Mouse (Mus musculus) CH12.LX (cell line): ENCODE results near the gene Fv1. TPM values are rescaled to one million over a fixed set of nuclear protein-coding genes. Genes with fewer than 3 reads are reported as not detected.

Experiments used
- DNase-seq: peaks from one replicate; pipeline ENCODE4 v3.0.0-alpha.2; 2013; ENCODE audit errors: extremely low read depth
- H3K27ac ChIP-seq: 2 replicates; pipeline ENCODE4 v1.5.1; 2012; ENCODE audit warnings: low read depth, mild to moderate bottlenecking, control low read depth, moderate library complexity; ENCODE audit not compliant: insufficient read depth
- H3K27me3 ChIP-seq: replicated peaks from 2 replicates; pipeline ENCODE3; 2012; ENCODE audit warnings: inconsistent platforms
- H3K36me3 ChIP-seq, 2 experiments: replicated peaks in 1 of 2; 2 replicates each; pipeline versions ENCODE3 to v1.6.1; 2012; ENCODE audit warnings: inconsistent platforms in 1 of 2, low read length in 1 of 2, mild to moderate bottlenecking in 1 of 2, mixed read lengths in 1 of 2, moderate library complexity in 1 of 2; ENCODE audit not compliant: control insufficient read depth in 1 of 2, insufficient read depth in 1 of 2
- H3K4me1 ChIP-seq, 2 experiments: 2 replicates each; pipeline ENCODE4 v1.6.1; 2012; ENCODE audit warnings: inconsistent platforms in 1 of 2, moderate library complexity in 1 of 2; ENCODE audit not compliant: insufficient read depth in 2 of 2, control insufficient read depth in 1 of 2
- H3K4me2 ChIP-seq: 2 replicates; pipeline ENCODE4 v1.6.1; 2012; ENCODE audit warnings: low read depth, mild to moderate bottlenecking, control low read depth; ENCODE audit not compliant: poor library complexity, insufficient read depth, severe bottlenecking
- H3K4me3 ChIP-seq, 3 experiments: fragments of 150-350 bp in 1 of 3; sonication (generic) in 1 of 3; replicated peaks in 1 of 3; 2 replicates each; pipeline versions ENCODE3 to v1.5.1; 2011 to 2012; ENCODE audit warnings: low read depth in 2 of 3, low read length in 2 of 3, mild to moderate bottlenecking in 2 of 3, moderate library complexity in 2 of 3, control low read depth in 1 of 3, improper control_type of control experiment in 1 of 3, inconsistent platforms in 1 of 3, mixed read lengths in 1 of 3; ENCODE audit not compliant: poor library complexity in 1 of 3
- H3K79me2 ChIP-seq: replicated peaks from 2 replicates; pipeline ENCODE4 v1.6.1; 2012; ENCODE audit warnings: mild to moderate bottlenecking, moderate library complexity; ENCODE audit not compliant: control insufficient read depth, poor library complexity, insufficient read depth, severe bottlenecking; ENCODE audit errors: extremely low read depth
- H3K9ac ChIP-seq: 2 replicates; pipeline ENCODE4 v1.6.1; 2012; ENCODE audit warnings: low read depth, mild to moderate bottlenecking, control low read depth, moderate library complexity; ENCODE audit not compliant: insufficient read depth
- H3K9me3 ChIP-seq: replicated peaks from 2 replicates; pipeline ENCODE3; 2012; ENCODE audit warnings: low read length, inconsistent platforms, mixed read lengths
- CHD1 ChIP-seq: IDR thresholded peaks from 2 replicates; pipeline ENCODE4 v1.6.1; 2012; ENCODE audit warnings: low read depth, low read length, improper control_type of control experiment, inconsistent platforms
- CTCF ChIP-seq, 2 experiments: IDR thresholded peaks in 1 of 2; conservative IDR thresholded peaks in 1 of 2; 2 replicates each; pipeline ENCODE4 v1.5.1; 2011 to 2012; ENCODE audit warnings: low read depth in 2 of 2, low read length in 2 of 2, improper control_type of control experiment in 1 of 2, inconsistent platforms in 1 of 2, mild to moderate bottlenecking in 1 of 2, moderate library complexity in 1 of 2
- E2F4 ChIP-seq: IDR thresholded peaks from 2 replicates; pipeline ENCODE4 v1.6.1; 2011; ENCODE audit warnings: low read depth, low read length, improper control_type of control experiment; ENCODE audit not compliant: insufficient replicate concordance
- GABPA ChIP-seq: IDR thresholded peaks from 2 replicates; pipeline ENCODE4 v1.6.1; 2012; ENCODE audit warnings: low read depth, low read length, improper control_type of control experiment, inconsistent platforms; ENCODE audit not compliant: insufficient replicate concordance
- JUN ChIP-seq: IDR thresholded peaks from 2 replicates; pipeline ENCODE4 v1.6.1; 2011; ENCODE audit warnings: low read depth, mild to moderate bottlenecking, low read length, improper control_type of control experiment, moderate library complexity; ENCODE audit not compliant: insufficient read depth
- MAX ChIP-seq: IDR thresholded peaks from 2 replicates; pipeline ENCODE4 v1.6.1; 2011; ENCODE audit warnings: low read length, improper control_type of control experiment
- MYC ChIP-seq: IDR thresholded peaks from 2 replicates; pipeline ENCODE4 v1.6.1; 2011; ENCODE audit warnings: low read depth, mild to moderate bottlenecking, improper control_type of control experiment, low read length
- NELFE ChIP-seq: IDR thresholded peaks from 2 replicates; pipeline ENCODE4 v1.6.1; 2011; ENCODE audit warnings: low read depth, low read length, improper control_type of control experiment
- NRF1 ChIP-seq: IDR thresholded peaks from 2 replicates; pipeline ENCODE4 v1.6.1; 2014; ENCODE audit warnings: low read depth, mild to moderate bottlenecking, inconsistent platforms, low read length, improper control_type of control experiment, moderate library complexity
- PAX5 ChIP-seq: IDR thresholded peaks from 2 replicates; pipeline ENCODE4 v1.6.1; 2012; ENCODE audit warnings: low read length, inconsistent platforms, mixed read lengths
- POLR2AphosphoS2 ChIP-seq: IDR thresholded peaks from 2 replicates; pipeline ENCODE4 v1.6.1; 2011; ENCODE audit warnings: low read depth, low read length, improper control_type of control experiment
- TBP ChIP-seq: conservative IDR thresholded peaks from 2 replicates; pipeline ENCODE4 v1.6.1; 2011; ENCODE audit warnings: low read depth, low read length, improper control_type of control experiment
- UBTF ChIP-seq: IDR thresholded peaks from 2 replicates; pipeline ENCODE4 v1.6.1; 2012; ENCODE audit warnings: low read depth, mild to moderate bottlenecking, inconsistent platforms, low read length, improper control_type of control experiment, moderate library complexity
- USF1 ChIP-seq: IDR thresholded peaks from 2 replicates; pipeline ENCODE4 v1.6.1; 2014; ENCODE audit warnings: low read depth, mild to moderate bottlenecking, inconsistent platforms, low read length, improper control_type of control experiment
- ZNF384 ChIP-seq: IDR thresholded peaks from 2 replicates; pipeline ENCODE4 v1.6.1; 2012; ENCODE audit warnings: low read depth, low read length, improper control_type of control experiment, inconsistent platforms
- dilution Hi-C: fragments of 300-500 bp; cut with MboI; formaldehyde crosslinking; loops from 2 replicates; pipeline ENCODE4 v1.14.3; 2020; ENCODE audit warnings: low sequenced_read_pairs; ENCODE audit not compliant: extremely low pct_unique_long_range_greater_than_20kb, extremely low pct_ligation_motif_present
- in situ Hi-C: fragments of 300-500 bp; cut with MboI; formaldehyde crosslinking; loops from 3 replicates; pipeline ENCODE4 v1.14.3; 2019; ENCODE audit warnings: low sequenced_read_pairs, low pct_ligation_motif_present, low pct_unique_long_range_greater_than_20kb, mixed read lengths
- polyA plus RNA-seq: library from polyadenylated mRNA; unstranded; fragments of >175 nt; gene quantifications from 2 replicates; pipeline ENCODE4 v1.2.1, GENCODE M21; 2012; ENCODE audit warnings: low read depth; ENCODE audit not compliant: insufficient read length
- total RNA-seq, 2 experiments: library from RNA; depleted of rRNA; stranded (reverse); fragments of 300-350 nt in 1 of 2; fragments of >200 nt in 1 of 2; gene quantifications; 2 replicates each; pipeline ENCODE4 v1.2.3; 2012 to 2014

Fv1 gene
- total and polyA plus RNA-seq, 3 experiments, result 2.1 to 4.0 (median 3.0) TPM

DNA sequence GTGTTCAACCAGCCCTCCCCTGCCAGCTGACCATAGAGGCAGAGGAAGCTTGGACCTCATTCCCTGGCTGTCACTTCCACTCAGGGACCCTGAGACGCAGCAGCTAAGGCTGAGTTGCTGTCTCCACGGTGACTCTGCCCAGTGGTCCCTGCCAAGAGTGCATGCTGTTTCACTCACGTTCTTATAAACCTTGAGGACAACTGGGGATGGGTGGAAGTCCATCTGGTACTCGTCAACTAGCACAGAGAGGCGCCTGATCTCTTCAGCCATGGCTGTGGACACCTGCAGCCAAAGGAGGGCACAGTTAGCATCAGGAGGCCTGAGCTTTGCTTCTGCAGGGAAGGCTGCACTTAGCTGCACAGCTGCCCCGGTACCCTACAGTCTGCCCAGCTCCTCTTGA, 14.3 kb downstream of the Fv1 start:
- no peak overlapping the region for H3K4me2 ChIP-seq
- H3K4me1 ChIP-seq, result no peaks in the 10 kb centered on the region
- H3K27me3 ChIP-seq, result no peaks in the 10 kb centered on the region
- H3K79me2 ChIP-seq, result no peaks in the 10 kb centered on the region
- no peak overlapping the region for H3K9ac ChIP-seq
- H3K36me3 ChIP-seq, result peaks cover 92% of the 10 kb centered on the region in 2 experiments
- TF ChIP-seq POLR2AphosphoS2, result no peak
- no peaks in the 10 kb centered on the region for H3K9me3 ChIP-seq
- no peak overlapping the region for H3K27ac ChIP-seq
- no peak for DNase-seq
- H3K4me3 ChIP-seq, result no peak overlapping the region
- dilution Hi-C loops, result no loop called here
- in situ Hi-C loops, result no loop called here

DNA sequence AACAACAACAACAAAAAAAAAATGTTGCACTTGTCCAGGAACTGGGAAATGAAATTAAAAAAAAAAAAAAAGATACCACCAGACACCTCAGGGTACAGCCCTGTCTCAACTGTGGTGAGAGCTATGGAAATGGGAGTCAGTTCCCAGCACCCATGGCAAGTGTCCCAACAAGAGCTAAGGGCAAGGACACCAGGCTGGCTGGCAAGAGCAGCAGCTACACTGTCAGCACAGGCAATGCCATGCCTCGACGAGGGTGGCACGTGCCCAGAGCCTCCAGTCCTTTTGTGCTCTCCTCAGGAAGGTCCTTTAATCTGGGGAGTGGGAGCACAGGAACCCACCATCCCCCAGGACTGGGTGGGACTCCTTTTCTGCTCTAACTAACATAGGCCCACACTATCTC, 15.4 kb downstream of the Fv1 start:
- Histone ChIP-seq H3K4me1 (no peaks in the 10 kb centered on the region), H3K79me2 (no peaks in the 10 kb centered on the region), H3K4me2 (no peak overlapping the region), H3K27ac (no peak overlapping the region), H3K9ac (no peak overlapping the region), H3K36me3 (peaks cover 88 to 90% of the 10 kb centered on the region in 2 experiments), H3K4me3 (no peak overlapping the region), H3K9me3 (no peaks in the 10 kb centered on the region), H3K27me3 (no peaks in the 10 kb centered on the region)
- no peak for TF ChIP-seq TBP
- no peak for TF ChIP-seq E2F4
- no peak for TF ChIP-seq MYC
- no peak for TF ChIP-seq PAX5
- TF ChIP-seq MAX, result no peak
- TF ChIP-seq GABPA, result no peak
- TF ChIP-seq CHD1, result no peak
- in situ Hi-C loops (no loop called here), dilution Hi-C loops (no loop called here)
- DNase-seq, result no peak

DNA sequence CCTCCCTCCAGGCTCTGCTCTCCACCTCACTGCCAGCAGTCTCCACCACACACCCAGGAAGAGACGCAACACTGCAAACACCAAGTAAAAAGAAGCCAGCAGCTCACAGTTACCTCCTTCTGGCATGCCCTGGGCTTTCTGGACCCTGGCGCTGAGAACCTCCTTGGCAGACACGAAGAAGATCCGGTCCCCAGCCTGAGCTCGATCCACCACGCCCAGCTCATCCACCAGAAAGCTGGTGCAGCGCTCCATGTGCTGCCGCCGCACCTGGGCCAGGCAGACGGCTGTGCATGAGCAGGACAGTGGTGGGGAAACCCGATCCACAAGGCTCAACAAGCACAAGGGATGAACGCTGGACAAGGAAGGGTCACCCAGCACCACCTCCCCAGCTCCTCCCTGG, 17.4 kb downstream of the Fv1 start:
- Histone ChIP-seq H3K4me3 (no peak overlapping the region), H3K9ac (no peak overlapping the region), H3K36me3 (peaks cover 84 to 94% of the 10 kb centered on the region in 2 experiments), H3K27ac (no peak overlapping the region), H3K4me1 (no peaks in the 10 kb centered on the region), H3K9me3 (no peaks in the 10 kb centered on the region), H3K27me3 (no peaks in the 10 kb centered on the region), H3K79me2 (no peaks in the 10 kb centered on the region), H3K4me2 (no peak overlapping the region)
- in situ Hi-C loops (no loop called here), dilution Hi-C loops (no loop called here)
- DNase-seq, result no peak
- TF ChIP-seq USF1 (no peak), PAX5 (no peak), NRF1 (no peak), JUN (no peak), UBTF (no peak), NELFE (no peak), ZNF384 (no peak), CTCF (conservative IDR thresholded peaks at IDR 0.05 in 1 of 2, IDR thresholded peaks at IDR 0.05 in 1 of 2; ENCODE audit: low read depth in 2 of 2, low read length in 2 of 2) (no peak)
